Mouse (Mus musculus) Patski (cell line): ENCODE measurements around the gene Neurog1. TPM values are rescaled to one million over a fixed set of nuclear protein-coding genes. Genes with fewer than 3 reads are reported as not detected.

Source experiments
- ATAC-seq: fragments of 100-300 bp; one replicate; pipeline ENCODE4 v1.8.0; 2021
- CTCF ChIA-PET: fragments of 350-600 bp; sonication (Branson Sonifier 250); formaldehyde crosslinking; loops from one replicate; lab custom pipeline; 2022; ENCODE audit warnings: inconsistent platforms; lab: Charles Lee
- POLR2A ChIA-PET: fragments of 350-600 bp; sonication (Branson Sonifier 250); formaldehyde crosslinking; loops from one replicate; lab custom pipeline; 2022; ENCODE audit warnings: antibody characterized with exemption, inconsistent platforms; lab: Charles Lee
- DNase-seq: peaks from one replicate; pipeline ENCODE4 v3.0.0-alpha.2; 2011; ENCODE audit warnings: low read depth, low spot score
- H3K27me3 ChIP-seq: fragments of 371-371 bp; one replicate; pipeline ENCODE4 v1.5.1; 2021
- CTCF ChIP-seq: fragments of 100-300 bp; IDR thresholded peaks from one replicate; pipeline ENCODE4 v1.5.1; 2021
- in situ Hi-C: fragments of 300-500 bp; cut with MboI; formaldehyde crosslinking; loops from 3 replicates; pipeline ENCODE4 v1.11.1; 2018; ENCODE audit warnings: low pct_unique_long_range_greater_than_20kb, mixed read lengths
- polyA plus RNA-seq: library from polyadenylated mRNA; unstranded; gene quantifications from one replicate; pipeline ENCODE4 v1.2.3, GENCODE M21; 2021

Neurog1 gene
- 0.04 TPM for polyA plus RNA-seq

- H3K27me3 ChIP-seq = peaks cover 31% of the 10 kb centered on the region
- ATAC-seq = peak; percentile 28
- in situ Hi-C loops = loop anchor here (5.0 kb wide), 1 partner anchor 50 kb away; no protein-coding TSS in a partner anchor
- DNase-seq = no peak
- ChIA-PET POLR2A (no interaction called here), CTCF (no interaction called here)
- no peak for TF ChIP-seq CTCF
Observed at GRCm38 (mm10) chr13:56251924-56252619, at the start of gene Neurog1. Gene Neurog1 (minus strand): TSS chr13:56252163.

GRCm38 (mm10) chr13:56299336-56299735 lies 47.4 kb upstream of the Neurog1 start:
- ChIA-PET CTCF (no interaction called here), POLR2A (no interaction called here)
- in situ Hi-C loops = no loop called here

GRCm38 (mm10) chr13:56296659-56297020 lies 44.7 kb upstream of the Neurog1 start:
- in situ Hi-C loops = no loop called here
- ChIA-PET CTCF (no interaction called here), POLR2A (no interaction called here)
- H3K27me3 ChIP-seq = peaks cover 6% of the 10 kb centered on the region
- TF ChIP-seq CTCF = no peak
- DNase-seq (no peak), ATAC-seq (no peak)

More at GRCm38 (mm10) chr13:56299336-56299735, 47.4 kb upstream of the Neurog1 start:
- no peak for TF ChIP-seq CTCF
- H3K27me3 ChIP-seq = peaks cover 6% of the 10 kb centered on the region
- no peak for DNase-seq
- no peak for ATAC-seq

DNA sequence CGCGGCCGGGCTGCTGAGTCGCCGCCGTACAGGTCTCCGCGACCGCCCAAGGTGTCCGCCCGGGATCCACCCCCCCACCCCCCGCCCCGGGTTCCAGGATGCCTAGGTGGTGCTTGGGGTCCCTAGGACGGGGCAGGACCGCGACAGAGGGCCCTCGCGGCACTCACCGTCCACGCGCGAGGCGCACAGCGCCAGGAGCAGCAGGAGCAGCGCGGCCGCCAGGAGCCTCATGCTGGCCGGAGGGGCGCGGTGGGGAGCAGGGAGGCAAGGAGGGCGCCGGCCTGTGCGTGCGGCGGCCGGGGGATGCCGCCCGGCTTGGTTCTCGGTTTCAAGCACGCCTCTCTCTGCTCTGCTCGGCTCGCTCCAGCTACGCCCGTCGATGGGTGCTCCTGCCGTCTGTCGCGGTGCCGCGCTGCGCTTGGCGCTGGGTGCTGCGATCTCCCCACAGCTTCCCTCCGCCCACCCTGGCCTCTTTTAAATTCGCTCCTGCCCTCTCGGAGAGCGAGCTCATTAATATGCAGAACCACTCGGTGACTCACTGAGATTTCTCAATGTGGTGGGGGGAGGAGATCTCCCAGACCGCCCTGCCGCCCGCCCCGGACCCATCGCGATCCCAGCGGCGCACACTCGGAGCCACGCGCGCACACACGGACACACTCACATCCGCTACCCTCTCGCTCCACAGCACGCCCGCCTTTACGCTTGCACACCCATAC lies 44.1 kb upstream of the Neurog1 start, which contains the start of gene Cxcl14:
Gene Cxcl14 (minus strand): TSS at position 609 of the 716 bp plus-strand sequence.
- H3K27me3 ChIP-seq = peaks cover 6% of the 10 kb centered on the region
- CTCF ChIA-PET = no interaction called here
- in situ Hi-C loops = no loop called here
- no peak for TF ChIP-seq CTCF
- ATAC-seq (peak; percentile 78), DNase-seq (peak; percentile 19)
- POLR2A ChIA-PET = no interaction called here

- ChIA-PET CTCF (no interaction called here), POLR2A (no interaction called here)
- DNase-seq = no peak
- peaks cover 6% of the 10 kb centered on the region for H3K27me3 ChIP-seq
- in situ Hi-C loops = no loop called here
- no peak for ATAC-seq
- TF ChIP-seq CTCF = no peak
Observed at GRCm38 (mm10) chr13:56295586-56295942, 43.6 kb upstream of the Neurog1 start.

GRCm38 (mm10) chr13:56294908-56295307 lies 42.9 kb upstream of the Neurog1 start:
- H3K27me3 ChIP-seq = peaks cover 6% of the 10 kb centered on the region
- CTCF ChIA-PET = no interaction called here
- POLR2A ChIA-PET = no interaction called here
- DNase-seq (no peak), ATAC-seq (no peak)
- in situ Hi-C loops = no loop called here
- TF ChIP-seq CTCF = no peak

DNA sequence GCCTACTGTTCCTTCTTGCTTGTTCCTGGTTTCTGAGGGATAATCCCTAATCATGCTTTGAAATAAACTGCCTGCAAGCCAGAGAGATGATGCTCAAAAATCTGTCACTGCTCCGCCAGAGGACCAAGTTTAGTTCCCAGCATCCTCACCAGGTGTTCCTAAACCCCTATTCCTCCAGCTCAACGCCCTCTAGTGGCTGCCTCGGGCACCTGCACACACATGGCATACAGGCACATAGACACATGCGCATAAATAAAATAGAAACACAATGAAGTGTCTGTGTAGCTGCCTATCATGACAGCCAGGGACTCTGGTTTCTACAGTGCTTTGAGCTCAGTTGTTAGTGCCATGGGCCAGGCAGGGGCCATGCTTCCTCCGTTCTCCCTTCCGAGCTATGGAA lies 38.0 kb upstream of the Neurog1 start:
- POLR2A ChIA-PET = no interaction called here
- ATAC-seq = no peak
- in situ Hi-C loops = no loop called here
- CTCF ChIA-PET = interaction anchor here (1.1 to 2.0 kb wide), 3 partner anchors 11 to 139 kb away, joined by 3 to 10 read pairs (median 8); no protein-coding TSS in a partner anchor
- DNase-seq = no peak
- no peak for TF ChIP-seq CTCF
- no peaks in the 10 kb centered on the region for H3K27me3 ChIP-seq

GRCm38 (mm10) chr13:56289261-56289660 lies 37.3 kb upstream of the Neurog1 start:
- DNase-seq = no peak
- H3K27me3 ChIP-seq = no peaks in the 10 kb centered on the region
- POLR2A ChIA-PET = no interaction called here
- ATAC-seq = no peak
- TF ChIP-seq CTCF = no peak
- in situ Hi-C loops = no loop called here
- CTCF ChIA-PET = interaction anchor here (1.0 to 2.0 kb wide), 3 partner anchors 10 to 139 kb away, joined by 3 to 10 read pairs (median 8); no protein-coding TSS in a partner anchor

GRCm38 (mm10) chr13:56288601-56289000 lies 36.6 kb upstream of the Neurog1 start:
- in situ Hi-C loops = no loop called here
- ChIA-PET POLR2A (no interaction called here), CTCF (interaction anchor here (0.7 to 1.9 kb wide), 3 partner anchors 9 to 133 kb away, joined by 3 to 10 read pairs (median 3); no protein-coding TSS in a partner anchor)
- H3K27me3 ChIP-seq = no peaks in the 10 kb centered on the region
- no peak for TF ChIP-seq CTCF
- DNase-seq (no peak), ATAC-seq (no peak)

- ATAC-seq = no peak
- POLR2A ChIA-PET = no interaction called here
Observed at GRCm38 (mm10) chr13:56287091-56287490, 35.1 kb upstream of the Neurog1 start.

DNA sequence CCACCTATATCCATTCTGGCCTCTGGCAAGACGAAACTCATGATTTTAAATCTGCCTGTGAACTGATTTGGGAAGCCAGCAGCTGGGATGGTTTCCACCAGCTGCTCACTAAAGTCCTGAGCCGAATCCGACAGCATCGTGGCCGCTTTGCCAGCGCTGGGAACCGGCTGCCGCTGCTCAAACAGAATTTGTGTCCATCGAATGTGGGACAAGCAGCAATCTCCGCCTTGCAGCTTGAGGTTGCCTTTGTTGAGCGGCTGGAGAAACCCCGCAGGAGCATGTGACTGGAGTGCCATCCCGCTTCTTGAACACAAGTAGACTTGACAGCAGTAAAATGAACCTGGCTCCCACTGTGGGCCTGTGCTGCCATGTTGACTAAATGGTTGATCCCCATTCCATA lies 31.4 kb upstream of the Neurog1 start:
- H3K27me3 ChIP-seq = no peaks in the 10 kb centered on the region
- DNase-seq = no peak
- TF ChIP-seq CTCF = no peak
- POLR2A ChIA-PET = no interaction called here
- ATAC-seq = no peak
- CTCF ChIA-PET = no interaction called here
- in situ Hi-C loops = loop anchor here (5.0 kb wide), 1 partner anchor 144 kb away; the partner anchor contains the start of gene Gm3045

More at GRCm38 (mm10) chr13:56287091-56287490, 35.1 kb upstream of the Neurog1 start:
- DNase-seq = no peak
- TF ChIP-seq CTCF = no peak
- H3K27me3 ChIP-seq = no peaks in the 10 kb centered on the region
- CTCF ChIA-PET = no interaction called here
- in situ Hi-C loops = no loop called here
